Mouse (Mus musculus) lung, embryonic 16.5 days (tissue): ENCODE measurements around the gene Siglece. TPM values are rescaled to one million over a fixed set of nuclear protein-coding genes. Genes with fewer than 3 reads are reported as not detected.

Source experiments
- ATAC-seq: fragments of 200-750 bp; cut with Nextera tagmentation; 2 replicates; pipeline ENCODE4 v1.8.0; 2017; ENCODE audit warnings: low read depth, mild to moderate bottlenecking, moderate library complexity
- H3K27ac ChIP-seq: fragments of 300-500 bp; sonication (generic); 2 replicates; pipeline ENCODE4 v1.5.1; 2014; ENCODE audit warnings: mild to moderate bottlenecking, control low read depth, low read length
- H3K27me3 ChIP-seq: fragments of 300-500 bp; sonication (generic); 2 replicates; pipeline ENCODE4 v1.6.1; 2014; ENCODE audit warnings: low read depth, low read length, mixed read lengths; ENCODE audit not compliant: control insufficient read depth, insufficient read depth
- H3K36me3 ChIP-seq: fragments of 300-500 bp; sonication (generic); 2 replicates; pipeline ENCODE4 v1.6.1; 2014; ENCODE audit warnings: low read length; ENCODE audit not compliant: control insufficient read depth, insufficient read depth
- H3K4me1 ChIP-seq: fragments of 300-500 bp; sonication (generic); replicated peaks from 2 replicates; pipeline ENCODE4 v1.6.1; 2014; ENCODE audit warnings: low read length, mixed read lengths; ENCODE audit not compliant: control insufficient read depth, insufficient read depth
- H3K4me2 ChIP-seq: fragments of 300-500 bp; sonication (generic); 2 replicates; pipeline ENCODE4 v1.6.1; 2014; ENCODE audit warnings: low read depth, low read length, control low read depth
- H3K4me3 ChIP-seq: fragments of 300-500 bp; sonication (generic); 2 replicates; pipeline ENCODE4 v1.5.1; 2014; ENCODE audit warnings: mild to moderate bottlenecking, low read length, control low read depth
- H3K9ac ChIP-seq: fragments of 300-500 bp; sonication (generic); 2 replicates; pipeline ENCODE4 v1.6.1; 2014; ENCODE audit warnings: low read length, control low read depth
- H3K9me3 ChIP-seq: fragments of 300-500 bp; sonication (generic); 2 replicates; pipeline ENCODE4 v1.6.1; 2016; ENCODE audit warnings: low read length; ENCODE audit not compliant: control insufficient read depth
- WGBS: fragments of 180-500 bp; shearing (Covaris S2); extraction: QIAGEN DNeasy Blood & Tissue Kit; methylation state at CpG from one replicate; pipeline ENCODE4 v1.1.7; 2014; 5-methylcytosine and 5-hydroxymethylcytosine counted together
- polyA plus RNA-seq: library from polyadenylated mRNA; unstranded; fragments of >200 nt; fragmentation: Nextera tagmentation; extraction: Ambion mirVana; gene quantifications from 2 replicates; pipeline ENCODE4 v1.2.1, GENCODE M21; 2015

The Siglece gene
- polyA plus RNA-seq, 1 experiment from 2014 or later = 1.2 TPM

- no peak overlapping the region for H3K4me3 ChIP-seq
- ATAC-seq = no peak
- no peak overlapping the region for H3K4me2 ChIP-seq
- H3K9me3 ChIP-seq = no peaks in the 10 kb centered on the region
- no peaks in the 10 kb centered on the region for H3K36me3 ChIP-seq
- H3K4me1 ChIP-seq = no peaks in the 10 kb centered on the region
- no peak overlapping the region for H3K27ac ChIP-seq
- 60% methylated on average over 1 of the region's 1 CpGs for WGBS
- H3K9ac ChIP-seq = no peak overlapping the region
- H3K27me3 ChIP-seq = no peaks in the 10 kb centered on the region
These were observed 22.8 kb downstream of the Siglece start for GRCm38 (mm10) chr7:43637118-43637517.

DNA sequence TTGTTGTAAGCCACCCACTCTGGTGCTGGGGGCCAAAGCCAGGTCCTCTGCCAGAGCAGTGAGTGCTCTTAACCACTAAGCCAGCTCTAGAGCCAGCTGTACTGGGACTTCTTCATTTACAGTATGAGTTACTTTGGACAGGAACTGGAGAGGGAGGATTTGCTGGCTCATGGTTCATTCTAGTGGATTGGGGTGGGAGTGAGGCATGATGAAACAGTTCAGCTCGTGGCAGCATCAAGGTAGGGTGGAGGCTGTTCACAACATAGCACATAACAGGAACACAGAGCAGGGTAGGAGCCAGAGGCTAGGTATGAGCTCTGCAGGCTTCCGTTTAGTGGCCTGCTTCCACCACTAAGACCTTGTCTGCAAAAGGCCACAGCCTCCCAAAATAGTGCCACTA is 23.8 kb downstream of the Siglece start:
- no peak for ATAC-seq
- no peak overlapping the region for H3K4me2 ChIP-seq
- H3K4me3 ChIP-seq = no peak overlapping the region
- H3K4me1 ChIP-seq = no peaks in the 10 kb centered on the region
- H3K27me3 ChIP-seq = no peaks in the 10 kb centered on the region
- no peaks in the 10 kb centered on the region for H3K9me3 ChIP-seq
- 42% methylated on average over 2 of the region's 2 CpGs for WGBS
- H3K36me3 ChIP-seq = no peaks in the 10 kb centered on the region
- no peak overlapping the region for H3K9ac ChIP-seq
- no peak overlapping the region for H3K27ac ChIP-seq

DNA sequence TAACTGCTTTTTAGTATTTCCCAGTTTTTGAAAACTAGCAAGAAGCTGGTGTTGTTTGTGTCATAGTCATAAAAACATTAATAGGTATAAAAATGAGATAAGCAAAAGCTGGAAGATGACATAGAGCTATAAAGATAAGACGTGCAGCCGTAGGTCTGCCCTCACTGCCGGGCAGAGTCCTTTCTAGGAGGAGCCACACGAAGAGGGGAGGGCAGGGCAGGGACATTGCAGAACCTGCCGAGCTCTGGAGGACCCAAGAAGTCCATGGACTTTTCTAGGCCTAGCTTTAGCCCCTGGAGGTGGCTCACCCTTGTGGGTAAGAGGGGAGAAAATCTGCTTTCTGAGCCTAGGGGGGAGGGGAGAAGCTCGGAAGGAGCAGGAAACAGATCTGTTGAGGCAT is 25.5 kb downstream of the Siglece start, which contains the start of gene Ceacam18:
TSS of gene Ceacam18 (plus strand) at position 208 of the 400 bp plus-strand sequence.
- no peak for ATAC-seq

GRCm38 (mm10) chr7:43633940-43634339 is 26.0 kb downstream of the Siglece start:
- Histone ChIP-seq H3K4me1 (no peaks in the 10 kb centered on the region), H3K9ac (no peak overlapping the region), H3K4me2 (no peak overlapping the region), H3K27ac (no peak overlapping the region), H3K36me3 (no peaks in the 10 kb centered on the region), H3K27me3 (no peaks in the 10 kb centered on the region), H3K4me3 (no peak overlapping the region), H3K9me3 (no peaks in the 10 kb centered on the region)
- ATAC-seq = no peak
- WGBS = 71% methylated on average over 4 of the region's 4 CpGs

More for the DNA sequence above, 25.5 kb downstream of the Siglece start, which contains the start of gene Ceacam18:
- H3K27ac ChIP-seq = no peak within 1 kb of the TSS
- H3K9me3 ChIP-seq = no peaks in the 10 kb centered on the region
- no peak within 1 kb of the TSS for H3K4me2 ChIP-seq
- WGBS = 56% methylated on average over 6 of the region's 6 CpGs
- H3K4me3 ChIP-seq = no peak within 1 kb of the TSS
- no peak within 1 kb of the TSS for H3K9ac ChIP-seq
- no peaks in the 10 kb centered on the region for H3K27me3 ChIP-seq
- H3K4me1 ChIP-seq = no peaks in the 10 kb centered on the region
- no peaks in the 10 kb centered on the region for H3K36me3 ChIP-seq

DNA sequence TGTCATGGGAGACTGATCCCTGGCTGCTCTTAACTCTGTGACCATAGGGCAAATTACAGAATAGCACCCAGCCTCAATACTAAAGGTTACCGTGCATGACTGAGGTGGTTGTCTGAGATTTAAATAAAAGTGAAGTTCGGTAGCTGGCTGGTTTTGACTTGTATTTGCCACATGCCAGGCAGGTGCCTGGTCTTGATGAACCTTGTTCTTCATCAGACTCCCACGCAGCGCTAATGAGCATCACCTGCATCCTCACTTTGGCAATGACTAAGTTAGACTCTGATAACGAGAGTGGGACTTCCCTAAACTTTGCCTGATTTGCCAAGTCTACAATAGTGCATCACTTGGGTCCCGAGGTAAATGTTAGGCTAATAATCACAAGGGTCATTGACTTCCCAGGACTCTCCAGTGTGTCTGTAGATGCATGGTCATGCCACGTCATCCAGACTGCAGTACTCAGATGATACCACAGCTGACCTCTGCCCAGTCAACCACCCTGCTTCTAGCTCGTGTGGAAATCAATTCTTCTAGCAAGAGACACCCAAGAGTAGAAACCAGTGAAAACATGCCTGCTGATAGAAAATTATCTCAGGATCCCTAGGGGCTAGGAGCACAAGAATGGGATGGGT is 34.1 kb downstream of the Siglece start:
- H3K36me3 ChIP-seq = no peaks in the 10 kb centered on the region
- WGBS = 76% methylated on average over 8 of the region's 8 CpGs
- no peak overlapping the region for H3K4me2 ChIP-seq
- H3K9me3 ChIP-seq = no peaks in the 10 kb centered on the region
- no peak for ATAC-seq
- no peaks in the 10 kb centered on the region for H3K4me1 ChIP-seq
- no peaks in the 10 kb centered on the region for H3K27me3 ChIP-seq
- H3K4me3 ChIP-seq = no peak overlapping the region
- H3K27ac ChIP-seq = no peak overlapping the region
- no peak overlapping the region for H3K9ac ChIP-seq

GRCm38 (mm10) chr7:43625065-43625464 is 34.9 kb downstream of the Siglece start:
- 61% methylated on average over 3 of the region's 3 CpGs for WGBS
- no peak for ATAC-seq
- H3K36me3 ChIP-seq = no peaks in the 10 kb centered on the region
- H3K4me1 ChIP-seq = no peaks in the 10 kb centered on the region
- H3K4me2 ChIP-seq = no peak overlapping the region
- H3K27ac ChIP-seq = no peak overlapping the region
- no peak overlapping the region for H3K4me3 ChIP-seq
- H3K27me3 ChIP-seq = no peaks in the 10 kb centered on the region
- H3K9me3 ChIP-seq = no peaks in the 10 kb centered on the region
- H3K9ac ChIP-seq = no peak overlapping the region

DNA sequence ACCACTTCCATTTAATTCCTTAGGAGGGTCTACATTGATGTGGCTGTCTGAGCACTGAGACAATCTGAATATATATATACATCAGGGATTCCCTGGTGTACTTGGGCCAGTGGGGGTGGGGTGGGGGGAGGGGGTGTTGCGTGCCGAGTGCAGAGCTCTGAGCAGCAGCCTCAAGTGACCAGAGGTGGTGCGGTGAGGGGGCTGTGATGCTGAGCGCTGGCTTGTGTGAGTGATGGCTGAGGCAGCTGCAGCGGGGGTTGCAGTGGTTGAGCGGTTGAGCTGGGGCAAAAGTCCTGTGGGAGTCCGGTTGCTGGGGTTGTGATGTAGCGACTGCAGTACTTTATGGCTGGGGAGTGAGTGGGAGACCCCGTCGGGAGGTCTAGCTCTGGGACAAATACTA is 36.1 kb downstream of the Siglece start:
- Histone ChIP-seq H3K27ac (no peak overlapping the region), H3K36me3 (no peaks in the 10 kb centered on the region), H3K4me3 (no peak overlapping the region), H3K4me2 (no peak overlapping the region), H3K9me3 (no peaks in the 10 kb centered on the region), H3K27me3 (no peaks in the 10 kb centered on the region), H3K4me1 (no peaks in the 10 kb centered on the region), H3K9ac (no peak overlapping the region)
- no peak for ATAC-seq
- 15% methylated on average over 10 of the region's 10 CpGs for WGBS

DNA sequence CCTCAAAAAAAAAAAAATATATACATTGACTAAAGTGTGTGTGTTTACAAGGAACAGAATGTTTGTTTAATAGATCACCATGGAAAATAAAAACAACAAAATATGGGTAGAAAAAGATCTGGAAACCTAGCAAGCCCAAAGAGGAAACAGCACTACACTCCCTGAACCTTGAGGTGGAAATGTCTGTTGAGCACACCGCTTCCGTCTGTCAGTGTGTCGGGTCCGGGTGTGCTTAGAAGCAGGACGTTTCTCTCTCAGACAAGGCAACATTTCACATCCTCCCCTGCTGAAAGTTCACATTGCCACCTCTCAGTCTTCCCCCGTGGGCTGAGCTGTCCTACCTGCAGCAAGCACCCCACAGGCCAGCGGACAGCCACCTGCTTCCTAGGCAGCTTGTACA is 37.0 kb downstream of the Siglece start:
- WGBS = 70% methylated on average over 7 of the region's 7 CpGs
- Histone ChIP-seq H3K27me3 (no peaks in the 10 kb centered on the region), H3K4me2 (no peak overlapping the region), H3K9me3 (no peaks in the 10 kb centered on the region), H3K27ac (no peak overlapping the region), H3K9ac (no peak overlapping the region), H3K4me1 (no peaks in the 10 kb centered on the region), H3K36me3 (no peaks in the 10 kb centered on the region), H3K4me3 (no peak overlapping the region)
- no peak for ATAC-seq

DNA sequence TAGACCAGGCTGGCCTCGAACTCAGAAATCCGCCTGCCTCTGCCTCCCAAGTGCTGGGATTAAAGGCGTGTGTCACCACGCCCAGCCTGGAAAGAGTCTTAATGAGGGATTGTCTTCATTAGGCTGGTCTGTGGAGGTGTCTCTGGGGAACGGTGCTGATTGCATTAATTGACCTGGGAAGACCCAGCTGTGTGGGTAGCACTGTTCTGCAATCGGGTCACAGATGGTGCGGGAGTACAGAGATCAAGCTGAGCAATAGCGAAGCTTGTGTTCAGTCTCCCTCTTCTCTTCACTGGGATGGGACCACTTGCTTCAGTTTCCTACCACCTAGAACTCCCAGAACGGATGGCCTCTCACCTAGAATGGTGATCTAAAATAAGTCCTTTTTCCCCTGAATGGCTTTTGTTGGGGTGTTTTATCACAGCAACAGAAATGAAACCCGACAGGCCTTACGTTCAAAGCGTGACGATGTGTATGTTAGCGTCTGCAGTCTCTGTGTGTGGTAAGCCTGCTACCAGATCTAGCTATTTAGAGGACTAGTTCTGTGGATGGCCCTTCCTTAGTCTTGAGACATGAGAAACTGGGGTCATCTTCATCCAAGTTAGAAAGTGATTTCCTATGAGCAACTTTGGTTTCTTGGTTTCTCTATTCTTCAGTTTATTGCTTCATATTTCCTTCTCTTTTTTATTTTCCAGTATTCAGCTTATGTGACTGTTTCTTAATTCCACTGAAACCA is 46.0 kb downstream of the Siglece start:
- H3K4me3 ChIP-seq = no peak overlapping the region
- H3K27ac ChIP-seq = no peak overlapping the region
- no peak overlapping the region for H3K9ac ChIP-seq
- H3K36me3 ChIP-seq = no peaks in the 10 kb centered on the region
- no peak for ATAC-seq
- H3K9me3 ChIP-seq = no peaks in the 10 kb centered on the region
- H3K4me2 ChIP-seq = no peak overlapping the region
- H3K27me3 ChIP-seq = no peaks in the 10 kb centered on the region
- 88% methylated on average over 14 of the region's 14 CpGs for WGBS
- no peaks in the 10 kb centered on the region for H3K4me1 ChIP-seq
